17 mouse cellular contexts compared by ENCODE assay signal in the genomic region with DNA sequence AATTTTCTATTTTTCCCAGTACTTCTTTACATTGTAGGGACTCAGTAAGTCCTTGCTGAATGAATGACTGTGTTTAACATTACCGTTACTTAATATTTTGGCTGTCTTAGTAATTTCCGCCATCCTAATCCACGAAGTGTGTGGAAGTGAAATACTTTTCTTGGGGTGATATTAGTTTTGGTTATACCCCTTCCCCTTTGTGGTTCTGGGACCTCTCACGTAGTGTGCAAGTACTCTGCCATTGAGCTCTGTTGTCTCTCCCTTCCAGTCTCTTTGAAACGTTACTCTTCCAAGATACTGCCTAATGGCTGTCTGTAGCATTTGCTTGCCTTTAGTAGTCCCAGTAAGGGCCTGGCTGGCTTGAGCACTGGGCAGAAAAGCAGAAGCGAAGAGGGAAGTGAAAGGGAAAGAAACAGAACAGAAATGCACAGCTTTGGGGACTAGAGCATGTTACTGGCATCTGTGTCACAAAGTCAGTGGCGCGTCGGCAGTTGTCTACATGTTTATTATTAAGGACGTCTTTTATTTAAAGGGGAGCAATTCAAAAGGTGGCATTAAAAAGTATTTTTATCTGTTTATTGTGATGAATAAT. TPM values are rescaled to one million over a fixed set of nuclear protein-coding genes. Genes with fewer than 3 reads are reported as not detected.
DNase-seq lines count a peak whose midpoint lies in the region; ATAC-seq lines count a peak whose summit lies in the region.
"Had no signal": no experiment of that assay in that cellular context is flagged by ENCODE, and none has a peak within 500 bp of the region (broad histone marks: within the 10 kb centered on the region; RNA-seq: fewer than 3 reads in every experiment).

No protein-coding gene starts in this region.

- peak overlapping the region; percentile 32; the same call in 1 of the 2 replicates for H3K9ac ChIP-seq in heart, embryonic 14.5 days (ENCODE audit: low read length)
- H3K9ac ChIP-seq: forebrain, embryonic 13.5 days; liver, embryonic 13.5 days; neural tube, embryonic 15.5 days had no signal

- peak overlapping the region; percentile 54 for H3K4me2 ChIP-seq in heart, embryonic 14.5 days (ENCODE audit: low read length)
- H3K4me2 ChIP-seq: forebrain, embryonic 13.5 days; liver, embryonic 13.5 days; neural tube, embryonic 15.5 days had no signal

- WGBS in heart, embryonic 14.5 days: 78% methylated on average over 10 of the region's 10 CpGs
- WGBS in macrophage (ENCODE audit: missing documents): 8% methylated on average over 10 of the region's 10 CpGs
- 90% methylated on average over 10 of the region's 10 CpGs for WGBS in hindbrain, embryonic 10.5 days

- no peak for ATAC-seq in heart, embryonic 14.5 days (ENCODE audit: insufficient number of reproducible peaks, insufficient read depth, low FRiP score, low read depth)
- ATAC-seq: activated CD4-positive, CD25-positive, alpha-beta regulatory T cell, adult 4 months; forebrain, embryonic 13.5 days had no signal

- no peaks in the 10 kb centered on the region for H3K9me3 ChIP-seq in heart, embryonic 14.5 days (ENCODE audit: control insufficient read depth, low read length)
- H3K9me3 ChIP-seq in hindbrain, embryonic 10.5 days: no peaks in the 10 kb centered on the region
- H3K9me3 ChIP-seq: forebrain, embryonic 13.5 days; liver, embryonic 13.5 days; neural tube, embryonic 15.5 days had no signal

- peak overlapping the region in 1 of 2 experiments; percentile 59; a peak in 2 of 4 replicates for H3K27ac ChIP-seq in heart, embryonic 14.5 days (replicated peaks in 1 of 2; ENCODE audit: control insufficient read depth in 1 of 2, insufficient read depth in 1 of 2, low read depth in 2 of 2, low read length in 2 of 2)
- peak overlapping the region; percentile 66 for H3K27ac ChIP-seq in macrophage
- H3K27ac ChIP-seq in hindbrain, embryonic 10.5 days: no peak overlapping the region
- H3K27ac ChIP-seq: forebrain, embryonic 13.5 days; heart, adult 2 months; layer of hippocampus, adult 2 months; liver, embryonic 13.5 days; neural tube, embryonic 15.5 days; stomach, postnatal 0 days had no signal

- H3K36me3 ChIP-seq in heart, embryonic 14.5 days (ENCODE audit: control insufficient read depth, insufficient read depth, low read length): peaks cover 15% of the 10 kb centered on the region
- H3K36me3 ChIP-seq in macrophage (ENCODE audit: inconsistent target): peaks cover 23% of the 10 kb centered on the region
- peaks cover 14% of the 10 kb centered on the region for H3K36me3 ChIP-seq in hindbrain, embryonic 10.5 days

- H3K4me1 ChIP-seq in heart, embryonic 14.5 days (ENCODE audit: control insufficient read depth in 2 of 2, insufficient read depth in 2 of 2, low read length in 2 of 2): peaks cover 6 to 17% of the 10 kb centered on the region in 2 experiments
- peaks cover 2% of the 10 kb centered on the region; the same call in 1 of the 2 replicates for H3K4me1 ChIP-seq in hindbrain, embryonic 10.5 days (replicated peaks)

- intact Hi-C loops in heart, postnatal 10 days (cut with DNase I): no loop called here

- peaks cover 37% of the 10 kb centered on the region; the same call in 1 of the 2 replicates for H3K79me2 ChIP-seq in macrophage (ENCODE audit: inconsistent target)

- DNase-seq in heart, postnatal 10 days: no peak
- DNase-seq in spleen, postnatal 36 days (ENCODE audit: low spot score in 2 of 2): peak; percentile 73 to 77
- no peak for DNase-seq in spleen, postnatal 14 days (ENCODE audit: low spot score in 2 of 2)
- DNase-seq in hindbrain, embryonic 10.5 days (ENCODE audit: low spot score): no peak
- DNase-seq in adrenal gland, adult 2 months: no peak
- DNase-seq: cerebellum, adult 18-20 months; liver, embryonic 13.5 days; thymus, postnatal 36 days had no signal

- no peaks in the 10 kb centered on the region for H3K27me3 ChIP-seq in heart, embryonic 14.5 days (ENCODE audit: control insufficient read depth, insufficient read depth, low read length)
- H3K27me3 ChIP-seq in hindbrain, embryonic 10.5 days (ENCODE audit: insufficient read depth, poor library complexity, severe bottlenecking): no peaks in the 10 kb centered on the region
- H3K27me3 ChIP-seq: forebrain, embryonic 13.5 days; liver, embryonic 13.5 days; neural tube, embryonic 15.5 days had no signal

- no peak overlapping the region for H3K4me3 ChIP-seq in heart, embryonic 14.5 days (ENCODE audit: control insufficient read depth in 1 of 2, insufficient read depth in 1 of 2, low read depth in 1 of 2, low read length in 2 of 2)
- H3K4me3 ChIP-seq in macrophage (ENCODE audit: inconsistent target): peak overlapping the region; percentile 10; the same call in 1 of the 2 replicates
- H3K4me3 ChIP-seq in hindbrain, embryonic 10.5 days: no peak overlapping the region
- H3K4me3 ChIP-seq: forebrain, embryonic 13.5 days; heart, adult 2 months; layer of hippocampus, adult 2 months; liver, embryonic 13.5 days; neural tube, embryonic 15.5 days had no signal

RNA-seq across cellular contexts. Expression of a gene that starts 6.0 kb away (rescaled TPM):
- polyA plus RNA-seq in heart, embryonic 14.5 days (2014; fragmentation: Nextera tagmentation; extraction: Ambion mirVana): 13.1 and 14.6 TPM in 2 replicates
- total RNA-seq in heart, postnatal 10 days (2021): 10 to 100 TPM; 12.3 to 15.1 TPM
- total RNA-seq in macrophage (2018; cell fraction: chromatin; rRNA removed): 100 to 1,000 TPM in 18 of 26 experiments, 10 to 100 TPM in 8; 39.0 to 255 (median 165) TPM
- 10 to 100 TPM in 25 of 26 experiments, 1 to 10 TPM in 1; 9.9 to 27.0 (median 16.5) TPM for total RNA-seq in macrophage (2018; cell fraction: cytosol; rRNA removed)
- 100 to 1,000 TPM in 17 of 26 experiments, 10 to 100 TPM in 9; 56.2 to 248 (median 123) TPM for total RNA-seq in macrophage (2018; cell fraction: nucleus; rRNA removed)
- polyA plus RNA-seq in macrophage (2018): 7.7 to 23.0 TPM (median 15.2 TPM) in 3 replicates
- polyA plus RNA-seq in hindbrain, embryonic 10.5 days (2016; fragmentation: Nextera tagmentation; extraction: Ambion mirVana): 13.6 and 18.7 TPM in 2 replicates
- 10 to 100 TPM; 18.6 to 21.3 TPM for total RNA-seq in adrenal gland, adult 2 months (2021)
- polyA plus RNA-seq in adrenal gland, adult 2 months (2012; rRNA removed): 8.7 and 13.2 TPM in 2 replicates

RNA-seq across cellular contexts. Expression of a gene that starts 14.3 kb away (rescaled TPM):
- 0.69 and 0.97 TPM in 2 replicates for polyA plus RNA-seq in heart, embryonic 14.5 days (2014; fragmentation: Nextera tagmentation; extraction: Ambion mirVana)
- under 1 TPM; 0.14 to 0.37 TPM for total RNA-seq in heart, postnatal 10 days (2021)
- total RNA-seq in macrophage (2018; cell fraction: chromatin; rRNA removed): 1 to 10 TPM in 22 of 26 experiments, under 1 TPM in 4; 0.25 to 3.8 (median 1.7) TPM
- total RNA-seq in macrophage (2018; cell fraction: cytosol; rRNA removed): 1 to 10 TPM in 11 of 26 experiments, under 1 TPM in 15; 0.14 to 3.3 (median 0.50) TPM
- 1 to 10 TPM in 18 of 26 experiments, under 1 TPM in 8; 0.64 to 3.8 (median 1.2) TPM for total RNA-seq in macrophage (2018; cell fraction: nucleus; rRNA removed)
- 0.11 to 0.95 TPM (median 0.28 TPM) in 3 replicates for polyA plus RNA-seq in macrophage (2018)
- polyA plus RNA-seq in hindbrain, embryonic 10.5 days (2016; fragmentation: Nextera tagmentation; extraction: Ambion mirVana): 0.31 and 1.3 TPM in 2 replicates
- under 1 TPM; 0.24 to 0.66 TPM for total RNA-seq in adrenal gland, adult 2 months (2021)
- polyA plus RNA-seq in adrenal gland, adult 2 months (2012; rRNA removed): 0.06 TPM in 2 replicates
- total RNA-seq: gastrocnemius, adult 18-20 months had no signal
- polyA plus RNA-seq: activated CD4-positive, CD25-positive, alpha-beta regulatory T cell, adult 4 months had no signal

Comparison
In these comparisons a context has a peak if more than half of its experiments do, and no peak if none do; other contexts are left out.
1. DNase-seq: peak in spleen, postnatal 36 days (2 of 2); none in heart, postnatal 10 days (0 of 2), spleen, postnatal 14 days (0 of 2), hindbrain, embryonic 10.5 days (single experiment) and adrenal gland, adult 2 months (single experiment).